ENCODE assay signal across 20 mouse cellular contexts in the genomic region with DNA sequence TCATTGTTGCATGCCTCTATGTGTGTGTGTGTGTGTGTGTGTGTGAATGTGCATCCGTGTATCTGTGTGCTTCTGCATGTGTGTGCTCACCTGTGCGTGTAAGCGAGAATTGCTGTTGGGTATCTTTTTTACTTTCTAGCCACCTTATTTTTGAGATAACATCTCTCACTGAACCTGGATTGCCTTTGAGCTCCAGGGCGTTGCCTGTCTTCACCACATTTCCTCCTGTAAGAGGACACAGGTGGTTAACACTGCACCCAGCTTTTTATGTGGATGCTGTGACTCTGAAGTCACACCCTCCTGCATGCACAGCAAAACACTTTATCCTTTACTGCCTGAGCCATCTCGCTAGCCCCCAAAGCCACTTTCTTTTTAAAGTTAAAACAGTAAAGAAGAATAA.
A peak's percentile ranks its signal among the peaks of the same experiment; 100 is the strongest.
DNase-seq lines count a peak whose midpoint lies in the region; ATAC-seq and TF ChIP-seq lines count a peak whose summit lies in the region.
"Had no signal": no experiment of that assay in that cellular context is flagged by ENCODE, and none has a peak within 500 bp of the region (broad histone marks: within the 10 kb centered on the region; RNA-seq: fewer than 3 reads in every experiment).

No protein-coding gene starts in this region.

- WGBS in heart, embryonic 13.5 days, result 89% methylated on average over 5 of the region's 5 CpGs
- WGBS in heart, adult 2 months, result 89% methylated on average over 5 of the region's 5 CpGs
- 48% methylated on average over 5 of the region's 5 CpGs for WGBS in large intestine, adult 2 months

- no peaks in the 10 kb centered on the region for H3K27me3 ChIP-seq in heart, embryonic 13.5 days (replicated peaks)
- no peaks in the 10 kb centered on the region for H3K27me3 ChIP-seq in heart, adult 2 months (ENCODE audit: control insufficient read depth, insufficient read depth, low read length)
- H3K27me3 ChIP-seq: forebrain, embryonic 15.5 days; hindbrain, embryonic 13.5 days; limb, embryonic 13.5 days; liver, embryonic 13.5 days; neural tube, embryonic 12.5 days had no signal

- no peak for DNase-seq in heart, adult 2 months
- peak; percentile 5 for DNase-seq in lung, postnatal 36 days
- no peak for DNase-seq in lung, postnatal 10 days
- peak; percentile 3 for DNase-seq in large intestine, adult 2 months (ENCODE audit: low read depth, low spot score)
- peak; percentile 25 for DNase-seq in thymus, postnatal 25 days
- no peak for DNase-seq in retina, embryonic 14.5 days (ENCODE audit: low spot score)
- no peak for DNase-seq in adrenal gland, adult 2 months
- DNase-seq: adrenal gland, postnatal 10 days; cerebellum, postnatal 14 days; embryo, embryonic 11 days; gastrocnemius, postnatal 25 days; heart, postnatal 14 days; kidney, postnatal 36 days; liver, embryonic 13.5 days had no signal

- no peak overlapping the region for H3K4me3 ChIP-seq in heart, embryonic 13.5 days
- H3K4me3 ChIP-seq in heart, adult 2 months, result no peak overlapping the region
- H3K4me3 ChIP-seq: forebrain, embryonic 15.5 days; hindbrain, embryonic 13.5 days; limb, embryonic 13.5 days; liver, embryonic 13.5 days; neural tube, embryonic 12.5 days had no signal

- TF ChIP-seq POLR2A in heart, adult 2 months (IDR thresholded peaks at IDR 0.05; ENCODE audit: insufficient read depth, low read depth, low read length), result no peak

- no peaks in the 10 kb centered on the region for H3K9me3 ChIP-seq in heart, embryonic 13.5 days
- H3K9me3 ChIP-seq: forebrain, embryonic 15.5 days; hindbrain, embryonic 13.5 days; limb, embryonic 13.5 days; liver, embryonic 13.5 days; neural tube, embryonic 12.5 days had no signal

- H3K27ac ChIP-seq in heart, embryonic 13.5 days (replicated peaks), result peak overlapping the region; percentile 77
- no peak overlapping the region for H3K27ac ChIP-seq in heart, adult 2 months
- H3K27ac ChIP-seq: hindbrain, embryonic 13.5 days; liver, embryonic 13.5 days; neural tube, embryonic 12.5 days had no signal

- H3K4me2 ChIP-seq in heart, embryonic 13.5 days, result no peak overlapping the region
- H3K4me2 ChIP-seq: forebrain, embryonic 15.5 days; hindbrain, embryonic 13.5 days; limb, embryonic 13.5 days; liver, embryonic 13.5 days; midbrain, embryonic 11.5 days; neural tube, embryonic 12.5 days had no signal

- no peak for TF ChIP-seq CTCF in heart, adult 2 months (IDR thresholded peaks at IDR 0.05)

- H3K36me3 ChIP-seq in heart, embryonic 13.5 days, result peaks cover 7% of the 10 kb centered on the region
- H3K36me3 ChIP-seq in heart, adult 2 months (ENCODE audit: control insufficient read depth, insufficient read depth, low read length), result no peaks in the 10 kb centered on the region; the same call in none of the 2 replicates
- H3K36me3 ChIP-seq: forebrain, embryonic 15.5 days; hindbrain, embryonic 13.5 days; limb, embryonic 13.5 days; liver, embryonic 13.5 days; neural tube, embryonic 12.5 days had no signal

- H3K4me1 ChIP-seq in heart, embryonic 13.5 days, result peaks cover 46% of the 10 kb centered on the region
- no peaks in the 10 kb centered on the region for H3K4me1 ChIP-seq in heart, adult 2 months (ENCODE audit: control insufficient read depth, insufficient read depth, low read length)
- H3K4me1 ChIP-seq: liver, embryonic 13.5 days; neural tube, embryonic 12.5 days had no signal

- no peak for ATAC-seq in heart, embryonic 13.5 days (ENCODE audit: extremely low read depth, insufficient number of reproducible peaks, low FRiP score, low TSS enrichment)
- ATAC-seq: forebrain, embryonic 15.5 days had no signal

- H3K9ac ChIP-seq in heart, embryonic 13.5 days, result no peak overlapping the region
- no peak overlapping the region for H3K9ac ChIP-seq in heart, adult 2 months (ENCODE audit: low read depth, low read length)
- H3K9ac ChIP-seq: forebrain, embryonic 15.5 days; hindbrain, embryonic 13.5 days; limb, embryonic 13.5 days; liver, embryonic 13.5 days; neural tube, embryonic 12.5 days had no signal

- no peaks in the 10 kb centered on the region for H3K79me2 ChIP-seq in heart, adult 2 months (replicated peaks; ENCODE audit: control insufficient read depth, insufficient read depth, low read length)

- intact Hi-C loops in heart, adult 2 months (cut with DNase I), result loop anchor here (10.0 kb wide), 1 partner anchor 110 kb away; no protein-coding TSS in a partner anchor

- no peak for TF ChIP-seq EP300 in heart, adult 2 months (IDR thresholded peaks at IDR 0.05; ENCODE audit: insufficient read depth, low read depth, low read length)

Comparison
In these comparisons a context has a peak if more than half of its experiments do, and no peak if none do; other contexts are left out.
1. DNase-seq: peak in lung, postnatal 36 days (single experiment), large intestine, adult 2 months (single experiment) and thymus, postnatal 25 days (single experiment); none in heart, adult 2 months (0 of 2), lung, postnatal 10 days (single experiment), retina, embryonic 14.5 days (single experiment) and adrenal gland, adult 2 months (single experiment).